Mouse (Mus musculus): ENCODE data around the gene Slc6a16.

Gene Slc6a16

GRCm38 (mm10) chr7:45216442-45217183 lies 24.3 kb upstream of the Slc6a16 start:
- peak; percentile 64 to 77 for DNase-seq

DNA sequence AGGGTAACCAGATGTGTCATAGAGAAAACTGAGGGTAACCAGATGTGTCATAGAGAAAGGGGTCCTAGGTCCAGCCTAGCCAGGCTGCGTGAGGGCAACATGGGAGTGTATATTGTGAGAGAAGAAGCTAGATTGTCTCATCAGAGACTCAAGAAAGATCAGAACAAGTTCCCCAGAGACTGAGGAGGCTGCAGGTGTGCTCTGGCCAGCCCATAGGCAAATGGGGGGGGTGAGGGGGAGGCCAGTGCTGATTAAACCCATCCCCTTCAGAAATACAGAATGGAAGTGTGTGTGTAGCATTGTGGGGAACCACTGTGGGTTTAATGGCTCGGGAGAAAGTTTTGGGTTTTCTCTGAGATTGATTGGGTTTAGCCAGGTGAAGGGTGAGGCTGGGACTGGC lies 19.2 kb upstream of the Slc6a16 start:
- no peak for DNase-seq

- peak in 1 of 2 experiments; percentile 33 for DNase-seq
These were observed 16.1 kb upstream of the Slc6a16 start for GRCm38 (mm10) chr7:45224826-45225225.

DNA sequence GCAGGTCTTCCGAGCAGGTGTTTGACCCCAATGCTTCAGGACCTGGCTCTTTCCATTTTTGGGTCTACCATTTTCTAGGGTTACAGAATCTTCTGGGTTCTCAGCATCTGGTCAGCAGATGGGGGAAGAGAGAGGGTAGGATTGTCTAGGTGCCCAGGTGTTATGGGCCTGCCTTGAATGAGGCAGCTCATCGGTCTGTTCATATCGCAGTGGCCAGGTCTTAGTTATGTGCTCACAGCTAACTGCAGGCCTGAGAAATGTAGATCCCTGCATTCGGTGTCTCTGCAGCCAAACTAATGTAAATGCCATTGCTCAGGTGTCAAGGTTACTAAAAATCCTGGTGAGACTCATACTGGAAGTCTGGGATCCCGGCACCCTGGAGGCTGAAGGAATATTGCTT lies 14.5 kb upstream of the Slc6a16 start:
- peak in 1 of 2 experiments; percentile 5 for DNase-seq

- DNase-seq, result peak in 1 of 2 experiments; percentile 8
These were observed 12.3 kb upstream of the Slc6a16 start for GRCm38 (mm10) chr7:45228548-45228947.

DNA sequence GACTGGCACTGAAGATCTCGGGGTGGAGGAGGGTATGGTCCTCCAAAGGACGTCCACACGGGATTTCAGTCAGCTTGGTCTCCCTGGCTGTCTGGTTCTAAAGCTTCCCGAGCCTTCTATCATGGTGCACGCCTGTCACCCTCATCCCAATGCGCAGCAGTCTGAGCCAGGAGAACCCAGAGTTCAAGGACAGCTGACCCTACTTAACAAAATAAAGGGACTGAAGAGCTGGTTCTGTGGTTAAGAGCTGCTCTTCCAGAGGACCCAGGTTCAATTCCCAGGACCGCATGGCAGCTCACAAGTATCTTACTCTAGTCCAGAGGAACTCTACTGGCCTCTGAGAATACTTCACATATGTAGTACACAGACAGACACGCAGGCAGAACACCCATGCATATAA lies 11.8 kb upstream of the Slc6a16 start:
- no peak for DNase-seq

GRCm38 (mm10) chr7:45229459-45230203 lies 11.3 kb upstream of the Slc6a16 start:
- DNase-seq, result no peak

GRCm38 (mm10) chr7:45231192-45231591 lies 9.7 kb upstream of the Slc6a16 start:
- peak in 1 of 2 experiments; percentile 4 for DNase-seq

DNA sequence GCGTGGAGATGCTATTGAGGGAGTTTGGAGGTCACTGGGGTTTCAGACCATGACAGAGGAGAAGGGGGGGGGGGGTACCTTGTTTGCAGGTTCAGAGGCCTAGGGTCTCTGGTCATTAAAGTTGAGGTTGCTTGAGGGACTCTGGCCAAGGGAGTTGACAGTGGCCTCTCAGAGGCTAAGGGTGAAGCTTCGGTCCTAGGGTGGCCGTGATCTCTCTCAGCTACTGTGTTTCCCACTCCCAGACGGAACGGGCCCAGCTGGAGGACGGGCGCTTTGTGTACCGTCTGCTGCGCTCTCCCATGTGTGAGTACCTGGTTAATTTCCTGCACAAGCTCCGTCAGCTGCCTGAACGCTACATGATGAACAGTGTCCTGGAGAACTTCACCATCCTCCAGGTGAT lies 8.9 kb upstream of the Slc6a16 start:
- no peak for DNase-seq

GRCm38 (mm10) chr7:45232716-45233465 lies 8.0 kb upstream of the Slc6a16 start:
- DNase-seq, result no peak

DNA sequence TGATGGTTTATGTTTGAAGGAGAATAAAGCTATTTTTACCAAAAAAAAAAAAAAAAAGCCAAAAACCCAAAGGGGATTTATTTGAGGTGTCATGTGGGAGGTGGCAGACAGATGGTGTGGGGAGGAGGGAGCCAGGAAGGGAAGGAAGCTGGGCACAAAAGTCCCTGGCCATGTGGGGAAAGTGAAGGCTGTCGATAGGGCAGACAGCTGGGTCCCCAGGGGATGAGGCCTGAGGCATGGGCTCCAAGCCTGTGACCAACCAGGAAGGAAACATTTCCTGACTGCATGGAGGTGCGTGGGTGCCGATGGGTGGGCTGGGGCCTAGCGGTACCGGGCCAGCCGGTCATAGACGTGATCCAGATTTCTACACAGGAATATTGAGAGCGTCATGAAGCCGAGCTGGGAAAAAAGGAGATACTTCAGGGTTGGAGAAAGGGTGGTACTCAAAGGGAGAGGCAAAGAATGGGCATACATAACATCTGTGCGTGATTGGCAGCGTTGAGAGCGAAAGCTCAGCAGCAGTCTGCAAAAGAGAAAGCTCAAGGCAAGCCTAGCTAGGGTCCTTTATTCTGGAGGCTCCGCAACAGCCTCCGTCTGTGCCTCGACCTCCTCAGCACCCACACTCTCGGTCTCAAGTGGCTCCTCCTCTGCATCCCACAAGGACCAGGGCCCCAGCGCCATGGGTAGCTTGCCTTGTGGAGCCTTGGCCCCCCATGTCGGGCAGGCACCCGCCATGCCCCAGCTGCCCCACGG lies 7.1 kb upstream of the Slc6a16 start:
- peak; percentile 52 to 67 for DNase-seq

- DNase-seq, result no peak
These were observed 6.5 kb upstream of the Slc6a16 start for GRCm38 (mm10) chr7:45234333-45234841.

GRCm38 (mm10) chr7:45234922-45235571 lies 5.8 kb upstream of the Slc6a16 start:
- peak; percentile 31 to 45 for DNase-seq

- DNase-seq, result no peak
These were observed 5.2 kb upstream of the Slc6a16 start for GRCm38 (mm10) chr7:45235656-45236180.

GRCm38 (mm10) chr7:45237747-45238699 lies 2.9 kb upstream of the Slc6a16 start:
- DNase-seq, result no peak

GRCm38 (mm10) chr7:45238723-45239496 lies 2.0 kb upstream of the Slc6a16 start, which contains the start of gene Cd37:
Gene Cd37 (minus strand): TSS chr7:45239115.
- DNase-seq, result no peak

- no peak for DNase-seq
These were observed 776 bp upstream of the Slc6a16 start for GRCm38 (mm10) chr7:45240109-45240508.

- no peak for DNase-seq
These were observed 484 bp downstream of the Slc6a16 start for GRCm38 (mm10) chr7:45241389-45241749.

- DNase-seq, result no peak
These were observed 6.8 kb downstream of the Slc6a16 start for GRCm38 (mm10) chr7:45247666-45248065.

DNA sequence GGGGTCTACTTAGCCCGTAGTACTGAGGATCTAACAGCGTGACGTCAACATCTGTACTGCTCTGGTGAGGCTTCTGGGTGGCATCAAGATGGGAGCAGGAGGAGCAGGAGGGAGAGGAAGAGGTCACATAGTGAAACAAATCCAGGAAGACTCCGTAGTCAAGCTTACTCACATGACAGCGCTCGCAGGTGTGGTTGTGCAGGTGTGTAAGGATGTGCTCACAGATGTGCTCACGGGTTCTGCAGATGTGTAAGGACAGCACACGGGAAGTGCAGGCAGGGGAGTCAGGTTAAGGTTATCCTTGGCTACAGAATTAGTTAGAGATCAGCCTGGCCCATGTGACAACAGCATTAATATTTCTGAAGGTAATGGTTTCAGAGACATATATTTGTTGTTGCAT lies 12.9 kb downstream of the Slc6a16 start:
- DNase-seq, result no peak
